Mouse (Mus musculus) urinary bladder, postnatal 10 days (tissue): Measurements from ENCODE around the gene Prss23.

Experiments used
- DNase-seq: peaks from one replicate; pipeline ENCODE4 v3.0.0; 2022; ENCODE audit warnings: low spot score

Prss23 gene

GRCm38 (mm10) chr7:89499516-89500307, 27.3 kb downstream of the Prss23 start:
- DNase-seq: no peak

- DNase-seq: no peak
Observed at GRCm38 (mm10) chr7:89483769-89484568, 43.0 kb downstream of the Prss23 start.

- DNase-seq: no peak
Observed at GRCm38 (mm10) chr7:89481723-89482122, 45.3 kb downstream of the Prss23 start.

- DNase-seq: no peak
Observed at GRCm38 (mm10) chr7:89478490-89478889, 48.5 kb downstream of the Prss23 start.

- DNase-seq: no peak
Observed at GRCm38 (mm10) chr7:89477294-89477999, 49.5 kb downstream of the Prss23 start.

- no peak for DNase-seq
Observed at GRCm38 (mm10) chr7:89473442-89473841, 53.5 kb downstream of the Prss23 start.

GRCm38 (mm10) chr7:89463775-89464592, 63.0 kb downstream of the Prss23 start:
- no peak for DNase-seq

- DNase-seq: no peak
Observed at GRCm38 (mm10) chr7:89463246-89463645, 63.7 kb downstream of the Prss23 start.

- DNase-seq: no peak
Observed at GRCm38 (mm10) chr7:89462646-89463207, 64.3 kb downstream of the Prss23 start.

GRCm38 (mm10) chr7:89461351-89461750, 65.6 kb downstream of the Prss23 start:
- no peak for DNase-seq

- DNase-seq: no peak
Observed at GRCm38 (mm10) chr7:89460911-89461310, 66.1 kb downstream of the Prss23 start.

- no peak for DNase-seq
Observed at GRCm38 (mm10) chr7:89459691-89460090, 67.3 kb downstream of the Prss23 start.
